Mouse (Mus musculus) kidney, embryonic 16.5 days (tissue): ENCODE measurements around the gene Rnh1. TPM values are rescaled to one million over a fixed set of nuclear protein-coding genes. Genes with fewer than 3 reads are reported as not detected.

ENCODE experiments used
- ATAC-seq: fragments of 200-750 bp; cut with Nextera tagmentation; 2 replicates; pipeline ENCODE4 v1.8.0; 2017; ENCODE audit warnings: moderate TSS enrichment; ENCODE audit not compliant: low FRiP score, low TSS enrichment
- H3K27ac ChIP-seq: fragments of 300-500 bp; sonication (generic); 2 replicates; pipeline ENCODE4 v1.5.1; 2014; ENCODE audit warnings: low read length
- H3K27me3 ChIP-seq: fragments of 300-500 bp; sonication (generic); 2 replicates; pipeline ENCODE4 v1.6.1; 2014; ENCODE audit warnings: low read length, control low read depth, mixed read lengths; ENCODE audit not compliant: insufficient read depth
- H3K36me3 ChIP-seq: fragments of 300-500 bp; sonication (generic); 2 replicates; pipeline ENCODE4 v1.6.1; 2014; ENCODE audit warnings: low read length, control low read depth, mixed read lengths; ENCODE audit not compliant: insufficient read depth
- H3K4me1 ChIP-seq: fragments of 300-500 bp; sonication (generic); 2 replicates; pipeline ENCODE4 v1.6.1; 2014; ENCODE audit warnings: low read length, control low read depth, mixed read lengths; ENCODE audit not compliant: insufficient read depth
- H3K4me2 ChIP-seq: fragments of 300-500 bp; sonication (generic); replicated peaks from 2 replicates; pipeline ENCODE4 v1.6.1; 2014; ENCODE audit warnings: low read depth, low read length
- H3K4me3 ChIP-seq: fragments of 300-500 bp; sonication (generic); 2 replicates; pipeline ENCODE4 v1.5.1; 2014; ENCODE audit warnings: mild to moderate bottlenecking, low read length
- H3K9ac ChIP-seq: fragments of 300-500 bp; sonication (generic); replicated peaks from 2 replicates; pipeline ENCODE4 v1.6.1; 2014; ENCODE audit warnings: low read length
- H3K9me3 ChIP-seq: fragments of 300-500 bp; sonication (generic); 2 replicates; pipeline ENCODE4 v1.6.1; 2016; ENCODE audit warnings: low read length, control low read depth
- WGBS: fragments of 180-500 bp; shearing (Covaris S2); extraction: QIAGEN DNeasy Blood & Tissue Kit; methylation state at CpG from one replicate; pipeline ENCODE4 v1.1.7; 2014; 5-methylcytosine and 5-hydroxymethylcytosine counted together
- microRNA counts: library from miRNA; unstranded; fragments of <30 nt; microRNA quantifications from one replicate; lab custom pipeline; 2016
- microRNA-seq: library from miRNA; unstranded; fragments of <30 nt; microRNA quantifications from one replicate; pipeline ENCODE4, GENCODE M21; 2016
- polyA plus RNA-seq: library from polyadenylated mRNA; unstranded; fragments of >200 nt; fragmentation: Nextera tagmentation; extraction: Ambion mirVana; gene quantifications from 2 replicates; pipeline ENCODE4 v1.2.1, GENCODE M21; 2015

The Rnh1 gene
- polyA plus RNA-seq, 1 experiment from 2014 or later: 155 TPM

DNA sequence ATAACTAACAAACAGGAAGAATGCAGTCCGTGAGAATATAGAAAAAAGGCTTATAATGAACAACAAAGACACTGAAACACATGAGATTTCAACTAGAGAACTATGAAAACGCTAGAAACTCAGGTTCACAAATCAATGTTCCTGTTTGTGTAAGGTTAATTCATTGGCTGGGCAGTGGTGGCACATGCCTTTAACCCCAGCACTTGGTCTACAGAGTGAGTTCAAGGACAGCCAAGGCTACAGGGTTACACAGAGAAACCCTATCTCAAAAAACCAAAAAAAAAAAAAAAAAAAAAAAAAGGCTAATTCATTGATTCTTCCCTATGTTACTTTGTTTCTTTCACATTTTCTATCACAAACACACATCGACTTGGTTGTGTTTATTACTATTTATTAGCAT, 52.1 kb downstream of the Rnh1 start:
- Histone ChIP-seq H3K9me3 (no peaks in the 10 kb centered on the region), H3K4me2 (no peak overlapping the region), H3K4me3 (no peak overlapping the region), H3K9ac (no peak overlapping the region), H3K4me1 (peaks cover 4% of the 10 kb centered on the region), H3K27me3 (no peaks in the 10 kb centered on the region), H3K36me3 (no peaks in the 10 kb centered on the region), H3K27ac (no peak overlapping the region)
- WGBS: 86% methylated on average over 3 of the region's 3 CpGs
- no peak for ATAC-seq

GRCm38 (mm10) chr7:141119487-141119886, 53.2 kb downstream of the Rnh1 start:
- no peaks in the 10 kb centered on the region for H3K36me3 ChIP-seq
- no peak for ATAC-seq
- no peak overlapping the region for H3K4me3 ChIP-seq
- no peak overlapping the region for H3K4me2 ChIP-seq
- H3K9me3 ChIP-seq: no peaks in the 10 kb centered on the region
- no peaks in the 10 kb centered on the region for H3K27me3 ChIP-seq
- H3K27ac ChIP-seq: no peak overlapping the region
- H3K4me1 ChIP-seq: peaks cover 4% of the 10 kb centered on the region
- WGBS: 74% methylated on average over 3 of the region's 3 CpGs
- H3K9ac ChIP-seq: no peak overlapping the region

- peaks cover 4% of the 10 kb centered on the region for H3K4me1 ChIP-seq
- H3K27ac ChIP-seq: no peak within 1 kb of the TSS
- peak within 1 kb of the TSS; percentile 43 for H3K4me2 ChIP-seq
- H3K9me3 ChIP-seq: no peaks in the 10 kb centered on the region
- 17% methylated on average over 9 of the region's 9 CpGs for WGBS
- peak within 1 kb of the TSS; percentile 23 for H3K4me3 ChIP-seq
- peak; percentile 18; the same call in 1 of the 2 replicates for ATAC-seq
- peak within 1 kb of the TSS; percentile 10 for H3K9ac ChIP-seq
- H3K27me3 ChIP-seq: no peaks in the 10 kb centered on the region
- H3K36me3 ChIP-seq: no peaks in the 10 kb centered on the region
Measured at GRCm38 (mm10) chr7:141117636-141118035, 55.0 kb downstream of the Rnh1 start, which contains the start of gene Ano9. TSS of gene Ano9 (minus strand) at chr7:141117806.

DNA sequence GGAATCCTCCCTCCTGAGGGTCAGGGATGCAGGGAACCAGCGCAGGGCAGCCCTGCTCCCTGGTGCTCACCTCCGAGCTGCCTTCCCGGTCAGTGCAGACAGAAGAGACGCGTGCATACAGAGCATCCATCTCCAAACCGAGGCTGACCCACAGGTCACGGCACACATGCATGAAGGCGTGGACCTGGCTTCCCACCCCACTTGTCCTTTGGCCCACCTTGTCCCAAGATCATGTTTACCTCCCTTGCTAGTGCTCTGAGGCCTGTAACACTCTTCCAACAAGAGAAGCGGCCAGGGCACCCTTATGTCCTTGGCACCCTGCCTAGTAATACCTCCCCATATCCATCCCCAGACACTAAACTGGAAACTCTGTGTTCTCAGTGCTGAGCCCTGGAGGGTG, 56.8 kb downstream of the Rnh1 start:
- no peak overlapping the region for H3K9ac ChIP-seq
- no peaks in the 10 kb centered on the region for H3K9me3 ChIP-seq
- H3K4me2 ChIP-seq: no peak overlapping the region
- H3K4me1 ChIP-seq: no peaks in the 10 kb centered on the region
- no peak overlapping the region for H3K27ac ChIP-seq
- H3K36me3 ChIP-seq: no peaks in the 10 kb centered on the region
- WGBS: 87% methylated on average over 9 of the region's 9 CpGs
- no peak overlapping the region for H3K4me3 ChIP-seq
- no peak for ATAC-seq
- H3K27me3 ChIP-seq: no peaks in the 10 kb centered on the region

MicroRNAs encoded within 50 kb of the gene (microRNA counts, 519-probe panel; counts per million panel counts)
- microRNA mmu-miR-210 (lab: Ali Mortazavi, UCI): 3,581 counts per million, percentile 82 among the panel's probes with 10 or more counts

Small RNA genes lying within 50 kb of the gene (microRNA-seq; reads per million reads assigned to microRNA genes)
- gene Mir210: 343 reads per million, percentile 71 among the genes with 10 or more reads in this experiment

Other genes with a start within 250 kb of the Rnh1 start
- 25.3 and 26.6 TPM in 2 replicates for gene Pgghg, start 231.5 kb downstream of the Rnh1 start, polyA plus RNA-seq
- 4.2 and 5.8 TPM in 2 replicates for gene Ifitm5, start 222.6 kb downstream of the Rnh1 start, polyA plus RNA-seq
- gene Gm45717, start 216.9 kb downstream of the Rnh1 start, polyA plus RNA-seq: 0.76 TPM in 1 of 2 replicates, not detected in the other
- 991 and 995 TPM in 2 replicates for gene Ifitm2, start 216.9 kb downstream of the Rnh1 start, polyA plus RNA-seq
- gene Ifitm1, start 205.6 kb downstream of the Rnh1 start, polyA plus RNA-seq: 64.6 and 72.4 TPM in 2 replicates
- 210 and 234 TPM in 2 replicates for gene Ifitm3, start 162.1 kb downstream of the Rnh1 start, polyA plus RNA-seq
- 0.94 and 1.5 TPM in 2 replicates for gene Ifitm6, start 154.9 kb downstream of the Rnh1 start, polyA plus RNA-seq
- gene Gm17387, start 143.7 kb downstream of the Rnh1 start, polyA plus RNA-seq: not detected in 2 replicates
- gene B4galnt4, start 111.8 kb downstream of the Rnh1 start, polyA plus RNA-seq: 13.2 and 13.9 TPM in 2 replicates
- 9.2 and 10.5 TPM in 2 replicates for gene Pkp3, start 94.6 kb downstream of the Rnh1 start, polyA plus RNA-seq
- 37.7 and 45.2 TPM in 2 replicates for gene Sigirr, start 72.3 kb downstream of the Rnh1 start, polyA plus RNA-seq
- 8.0 and 8.6 TPM in 2 replicates for gene Ano9, start 55.1 kb downstream of the Rnh1 start, polyA plus RNA-seq
- 85.5 and 86.7 TPM in 2 replicates for gene Ptdss2, start 50.5 kb downstream of the Rnh1 start, polyA plus RNA-seq
- 40.3 and 78.3 TPM in 2 replicates for gene Hras, start 21.1 kb upstream of the Rnh1 start, polyA plus RNA-seq
- gene Lrrc56, start 21.3 kb upstream of the Rnh1 start, polyA plus RNA-seq: 13.5 and 15.1 TPM in 2 replicates
- 3.9 and 4.4 TPM in 2 replicates for gene Lmntd2, start 41.2 kb upstream of the Rnh1 start, polyA plus RNA-seq
- gene Rassf7, start 43.0 kb upstream of the Rnh1 start, polyA plus RNA-seq: 76.3 and 78.3 TPM in 2 replicates
- gene Phrf1, start 55.9 kb upstream of the Rnh1 start, polyA plus RNA-seq: 81.2 and 93.0 TPM in 2 replicates
- 3.2 and 6.0 TPM in 2 replicates for gene Irf7, start 93.6 kb upstream of the Rnh1 start, polyA plus RNA-seq
- 15.4 and 16.3 TPM in 2 replicates for gene Cdhr5, start 103.9 kb upstream of the Rnh1 start, polyA plus RNA-seq
- gene Sct, start 106.3 kb upstream of the Rnh1 start, polyA plus RNA-seq: 45.2 and 47.1 TPM in 2 replicates
- 1.3 and 1.5 TPM in 2 replicates for gene Drd4, start 119.1 kb upstream of the Rnh1 start, polyA plus RNA-seq
- 77.4 and 87.5 TPM in 2 replicates for gene Deaf1, start 154.8 kb upstream of the Rnh1 start, polyA plus RNA-seq
- gene Tmem80, start 154.9 kb upstream of the Rnh1 start, polyA plus RNA-seq: 49.3 and 59.8 TPM in 2 replicates
- 59.4 and 62.9 TPM in 2 replicates for gene Eps8l2, start 166.0 kb upstream of the Rnh1 start, polyA plus RNA-seq
- gene Taldo1, start 219.3 kb upstream of the Rnh1 start, polyA plus RNA-seq: 371 and 374 TPM in 2 replicates
- 63.7 and 65.3 TPM in 2 replicates for gene Gatd1, start 241.3 kb upstream of the Rnh1 start, polyA plus RNA-seq